Mouse (Mus musculus): ENCODE data around the gene Abhd12. TPM values are rescaled to one million over a fixed set of nuclear protein-coding genes. Genes with fewer than 3 reads are reported as not detected.

Gene Abhd12
- polyA plus RNA-seq, 1 experiment from 2014 or later, result 78.5 TPM

DNA sequence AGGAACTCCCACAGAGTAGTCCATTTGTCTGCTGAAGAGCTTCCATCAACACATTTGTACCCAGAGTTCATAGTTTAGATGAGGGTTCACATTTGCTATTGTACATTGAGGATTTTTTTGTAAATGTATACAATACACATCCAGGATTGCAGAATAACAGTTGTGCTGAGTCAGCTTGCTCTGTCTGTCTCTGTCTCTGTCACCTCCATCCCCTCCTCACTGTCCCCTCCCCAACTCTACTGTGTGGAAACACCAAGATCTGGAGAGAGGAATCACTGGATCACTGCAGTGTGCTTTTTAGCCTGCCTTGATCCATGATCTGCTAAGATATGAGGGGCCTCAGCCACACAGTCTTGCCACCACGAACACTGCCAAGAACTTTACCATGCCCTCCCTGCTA lies 18.7 kb downstream of the Abhd12 start:
- CTCF ChIA-PET, result no interaction called here
- in situ Hi-C loops (cut with MboI; ENCODE audit: low pct_unique_long_range_greater_than_20kb), result no loop called here
- POLR2A ChIA-PET, result interaction anchor here (1.4 kb wide), 1 partner anchor 13 kb away, joined by 3 read pairs; no protein-coding TSS in a partner anchor
- H3K27me3 ChIP-seq, result no peaks in the 10 kb centered on the region
- DNase-seq (ENCODE audit: low read depth, low spot score) (no peak), ATAC-seq (no peak)
- no peak for TF ChIP-seq CTCF (IDR thresholded peaks at IDR 0.05)

DNA sequence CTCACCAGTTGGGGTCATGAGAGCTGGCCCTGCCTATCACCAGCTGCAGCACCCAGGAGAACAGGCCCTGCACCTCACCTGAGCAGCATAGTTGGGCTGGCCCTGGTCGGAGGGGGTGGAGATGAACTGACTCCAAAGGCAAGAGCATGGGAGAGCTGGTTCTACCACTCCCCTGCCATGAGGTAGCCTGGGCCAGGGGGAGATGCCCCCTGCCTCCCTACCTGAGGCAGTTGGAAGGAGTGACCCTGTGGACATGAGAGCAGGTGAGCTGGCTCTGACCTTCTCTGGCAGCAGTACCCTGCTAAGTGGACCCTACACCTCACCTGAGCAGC lies 19.8 kb downstream of the Abhd12 start:
- no peak for DNase-seq (ENCODE audit: low read depth, low spot score)
- in situ Hi-C loops (cut with MboI; ENCODE audit: low pct_unique_long_range_greater_than_20kb), result no loop called here
- POLR2A ChIA-PET, result interaction anchor here (1.4 kb wide), 1 partner anchor 14 kb away, joined by 3 read pairs; no protein-coding TSS in a partner anchor
- no peak for ATAC-seq
- no peaks in the 10 kb centered on the region for H3K27me3 ChIP-seq
- CTCF ChIA-PET, result interaction anchor here (2.0 kb wide), 1 partner anchor 13 kb away, joined by 6 read pairs; no protein-coding TSS in a partner anchor
- no peak for TF ChIP-seq CTCF (IDR thresholded peaks at IDR 0.05)

DNA sequence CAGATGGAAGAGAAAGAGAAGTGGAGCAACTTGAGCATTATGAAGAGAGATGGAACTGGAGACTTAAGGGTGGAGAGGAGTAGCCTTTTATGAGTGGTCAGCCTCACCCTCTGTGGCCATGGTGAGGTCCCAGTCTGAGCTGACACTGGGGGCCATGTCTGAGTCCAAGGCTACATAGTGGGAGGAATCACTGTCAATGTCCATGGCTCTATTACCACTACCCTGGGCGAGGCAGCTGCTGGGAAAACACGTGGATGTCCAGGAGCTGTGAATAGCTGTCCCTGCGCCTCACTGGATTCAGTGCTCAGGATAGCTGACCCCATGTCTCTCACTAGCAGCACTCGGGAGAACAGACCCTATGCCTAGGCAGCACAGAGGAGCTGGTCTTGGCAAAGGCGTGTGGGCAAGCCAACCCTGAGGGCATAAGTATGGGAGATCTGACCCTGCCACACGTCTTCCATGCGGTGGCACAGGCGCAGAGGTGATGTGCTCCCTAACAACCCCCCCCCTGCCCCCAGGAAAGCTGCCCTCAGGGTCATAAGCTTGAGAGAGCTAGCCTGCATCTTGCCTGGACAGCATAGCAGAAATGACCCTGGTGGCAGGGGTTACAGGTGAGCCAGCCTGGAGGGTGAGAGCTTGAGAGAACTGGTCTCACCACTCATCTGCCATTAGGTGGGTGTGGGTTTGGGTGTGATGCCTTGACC lies 20.3 kb downstream of the Abhd12 start:
- ATAC-seq (no peak), DNase-seq (ENCODE audit: low read depth, low spot score) (no peak)
- TF ChIP-seq CTCF (IDR thresholded peaks at IDR 0.05), result no peak
- POLR2A ChIA-PET, result interaction anchor here (1.4 kb wide), 1 partner anchor 14 kb away, joined by 3 read pairs; no protein-coding TSS in a partner anchor
- H3K27me3 ChIP-seq, result no peaks in the 10 kb centered on the region
- in situ Hi-C loops (cut with MboI; ENCODE audit: low pct_unique_long_range_greater_than_20kb), result no loop called here
- CTCF ChIA-PET, result interaction anchor here (2.0 kb wide), 1 partner anchor 13 kb away, joined by 6 read pairs; no protein-coding TSS in a partner anchor

DNA sequence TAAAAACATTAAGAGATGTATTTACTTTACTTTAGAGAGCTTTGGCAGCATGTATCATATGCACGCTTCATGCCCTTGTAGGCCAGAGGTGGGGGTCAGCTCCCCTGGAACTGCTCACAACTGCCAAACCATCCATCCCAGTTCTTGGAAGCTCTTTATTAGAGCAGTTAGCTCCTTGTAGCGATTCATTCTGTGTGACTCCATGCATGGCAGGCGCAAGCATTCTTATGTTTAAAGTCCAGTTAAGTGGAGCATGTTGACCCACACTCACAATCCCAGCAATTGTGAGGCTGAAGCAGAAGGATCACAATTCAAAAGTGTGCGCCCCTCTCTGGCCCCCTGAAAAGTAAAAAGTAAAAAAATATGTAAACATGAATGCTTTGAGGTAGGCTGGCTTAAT lies 27.0 kb downstream of the Abhd12 start:
- ChIA-PET CTCF (interaction anchor here (1.4 kb wide), 1 partner anchor 14 kb away, joined by 3 read pairs; no protein-coding TSS in a partner anchor), POLR2A (no interaction called here)
- in situ Hi-C loops (cut with MboI; ENCODE audit: low pct_unique_long_range_greater_than_20kb), result no loop called here
- no peaks in the 10 kb centered on the region for H3K27me3 ChIP-seq
- ATAC-seq (no peak), DNase-seq (ENCODE audit: low read depth, low spot score) (no peak)
- no peak for TF ChIP-seq CTCF (IDR thresholded peaks at IDR 0.05)

DNA sequence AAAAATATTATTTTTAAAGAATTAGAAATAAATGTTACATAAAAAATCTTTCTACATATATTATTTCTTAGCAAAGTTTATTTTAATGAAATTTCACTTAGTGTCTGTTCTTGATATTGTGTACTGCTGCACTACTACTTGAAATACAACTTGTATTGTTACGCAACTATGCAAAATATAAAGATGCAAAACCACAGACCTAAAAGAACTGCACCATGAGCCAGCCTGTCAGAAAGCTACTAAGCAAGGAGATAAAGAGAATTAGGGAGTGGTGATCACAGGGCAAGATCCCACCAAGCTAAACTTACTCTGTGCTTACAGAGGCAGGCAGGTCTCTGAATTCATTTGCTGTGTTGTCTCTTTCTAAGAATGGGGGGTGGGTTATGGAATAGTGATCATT lies 29.3 kb downstream of the Abhd12 start:
- ChIA-PET CTCF (interaction anchor here (2.2 kb wide), 1 partner anchor 14 kb away, joined by 7 read pairs; no protein-coding TSS in a partner anchor), POLR2A (no interaction called here)
- H3K27me3 ChIP-seq, result no peaks in the 10 kb centered on the region
- in situ Hi-C loops (cut with MboI; ENCODE audit: low pct_unique_long_range_greater_than_20kb), result no loop called here
- no peak for TF ChIP-seq CTCF (IDR thresholded peaks at IDR 0.05)
- ATAC-seq (no peak), DNase-seq (ENCODE audit: low read depth, low spot score) (no peak)

DNA sequence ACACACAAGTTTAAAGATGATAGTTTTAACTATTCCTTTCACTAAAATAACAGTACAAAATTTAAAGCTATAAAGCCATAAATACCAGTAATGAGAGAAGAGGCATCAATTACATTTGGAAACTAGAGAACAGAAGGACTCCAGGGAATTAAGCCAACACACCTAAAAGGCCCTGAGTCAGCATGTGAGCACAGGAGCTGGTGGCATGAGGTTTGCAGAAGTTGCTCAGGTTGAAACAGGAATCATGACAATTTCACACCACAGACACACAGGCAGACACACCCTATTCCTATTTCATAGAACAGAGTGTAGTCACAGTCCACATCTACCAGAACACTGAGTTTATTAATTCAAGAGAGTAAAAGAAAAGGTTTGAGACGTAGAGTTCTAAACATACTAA lies 30.0 kb downstream of the Abhd12 start:
- in situ Hi-C loops (cut with MboI; ENCODE audit: low pct_unique_long_range_greater_than_20kb), result no loop called here

DNA sequence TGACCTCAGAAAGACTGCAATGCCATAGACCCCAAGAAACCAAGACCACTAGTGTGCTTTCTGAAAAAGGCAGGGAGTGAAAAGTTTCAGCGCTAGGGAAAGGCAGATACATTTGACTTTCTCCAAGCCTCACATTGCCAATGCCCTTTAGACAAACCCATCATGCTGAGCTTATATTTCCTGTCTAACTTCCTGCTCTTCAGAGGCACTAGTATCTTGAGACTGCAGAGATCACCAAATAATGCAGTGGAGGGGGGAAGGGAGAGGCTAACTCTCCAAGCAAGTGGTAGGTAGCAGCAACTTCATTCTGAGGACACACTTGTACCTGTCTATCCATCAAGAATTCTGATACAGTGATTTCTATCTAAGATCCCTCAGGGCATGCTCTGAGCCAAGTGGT lies 35.1 kb downstream of the Abhd12 start:
- no peak for ATAC-seq
- in situ Hi-C loops (cut with MboI; ENCODE audit: low pct_unique_long_range_greater_than_20kb), result no loop called here
- TF ChIP-seq CTCF (IDR thresholded peaks at IDR 0.05), result no peak
- ChIA-PET CTCF (interaction anchor here (0.9 kb wide), 1 partner anchor 25 kb away, joined by 4 read pairs; no protein-coding TSS in a partner anchor), POLR2A (interaction anchor here (0.6 kb wide), 1 partner anchor 31 kb away, joined by 4 read pairs; no protein-coding TSS in a partner anchor)
- no peaks in the 10 kb centered on the region for H3K27me3 ChIP-seq
- DNase-seq (ENCODE audit: low read depth, low spot score), result no peak

More for the DNA sequence above, 30.0 kb downstream of the Abhd12 start:
- no peak for DNase-seq (ENCODE audit: low read depth, low spot score)
- no peak for TF ChIP-seq CTCF (IDR thresholded peaks at IDR 0.05)
- ATAC-seq, result no peak
- ChIA-PET CTCF (interaction anchor here (1.0 to 2.2 kb wide), 2 partner anchors 13 to 14 kb away, joined by 3 to 7 read pairs; no protein-coding TSS in a partner anchor), POLR2A (interaction anchor here (0.6 kb wide), 1 partner anchor 13 kb away, joined by 4 read pairs; no protein-coding TSS in a partner anchor)
- no peaks in the 10 kb centered on the region for H3K27me3 ChIP-seq

DNA sequence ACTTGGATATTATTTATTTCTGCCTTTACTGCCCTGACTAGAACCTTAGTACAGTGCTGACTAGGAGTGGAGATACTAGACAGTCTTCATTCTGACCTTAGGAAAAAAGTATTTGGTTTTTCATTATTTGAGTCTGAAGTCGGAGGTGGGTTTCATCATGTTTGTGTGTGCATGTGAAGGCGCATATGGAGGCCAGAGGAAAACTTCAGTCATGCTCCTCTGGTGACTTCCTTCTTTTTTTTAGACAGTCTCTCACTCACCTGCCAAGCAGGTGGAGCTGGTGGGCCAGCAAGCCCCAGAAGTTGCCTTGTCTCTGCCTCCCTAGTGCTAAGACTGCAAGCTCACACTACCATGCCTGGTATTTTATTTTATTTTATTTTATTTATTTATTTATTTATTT lies 37.5 kb downstream of the Abhd12 start:
- H3K27me3 ChIP-seq, result no peaks in the 10 kb centered on the region
- in situ Hi-C loops (cut with MboI; ENCODE audit: low pct_unique_long_range_greater_than_20kb), result no loop called here
- DNase-seq (ENCODE audit: low read depth, low spot score) (no peak), ATAC-seq (no peak)
- CTCF ChIA-PET, result no interaction called here
- POLR2A ChIA-PET, result no interaction called here
- no peak for TF ChIP-seq CTCF (IDR thresholded peaks at IDR 0.05)

DNA sequence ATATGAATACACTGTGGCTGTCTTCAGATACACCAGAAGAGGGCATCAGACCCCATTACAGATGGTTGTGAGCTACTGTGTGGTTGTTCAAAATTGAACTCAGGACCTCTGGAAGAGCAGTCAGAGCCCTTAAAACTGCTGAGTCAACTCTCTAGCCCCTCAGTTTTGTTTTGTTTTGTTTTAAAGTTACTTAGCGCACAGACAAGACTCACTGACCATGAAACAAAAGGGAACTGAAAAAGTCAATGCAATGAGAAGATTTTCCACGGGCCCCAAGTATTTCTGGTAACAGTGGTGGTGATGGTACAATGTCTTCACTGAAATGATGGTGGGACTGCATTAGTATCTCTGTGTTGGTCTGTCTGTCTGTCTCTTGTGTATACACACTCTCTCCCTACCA lies 43.4 kb downstream of the Abhd12 start:
- ATAC-seq, result no peak
- no peaks in the 10 kb centered on the region for H3K27me3 ChIP-seq
- DNase-seq (ENCODE audit: low read depth, low spot score), result no peak
- in situ Hi-C loops (cut with MboI; ENCODE audit: low pct_unique_long_range_greater_than_20kb), result no loop called here
- ChIA-PET CTCF (interaction anchor here (0.8 to 1.4 kb wide), 3 partner anchors 13 to 137 kb away, joined by 3 to 4 read pairs (median 3); no protein-coding TSS in a partner anchor), POLR2A (interaction anchor here (0.6 kb wide), 1 partner anchor 674 kb away, joined by 3 read pairs; no protein-coding TSS in a partner anchor)
- no peak for TF ChIP-seq CTCF (IDR thresholded peaks at IDR 0.05)

DNA sequence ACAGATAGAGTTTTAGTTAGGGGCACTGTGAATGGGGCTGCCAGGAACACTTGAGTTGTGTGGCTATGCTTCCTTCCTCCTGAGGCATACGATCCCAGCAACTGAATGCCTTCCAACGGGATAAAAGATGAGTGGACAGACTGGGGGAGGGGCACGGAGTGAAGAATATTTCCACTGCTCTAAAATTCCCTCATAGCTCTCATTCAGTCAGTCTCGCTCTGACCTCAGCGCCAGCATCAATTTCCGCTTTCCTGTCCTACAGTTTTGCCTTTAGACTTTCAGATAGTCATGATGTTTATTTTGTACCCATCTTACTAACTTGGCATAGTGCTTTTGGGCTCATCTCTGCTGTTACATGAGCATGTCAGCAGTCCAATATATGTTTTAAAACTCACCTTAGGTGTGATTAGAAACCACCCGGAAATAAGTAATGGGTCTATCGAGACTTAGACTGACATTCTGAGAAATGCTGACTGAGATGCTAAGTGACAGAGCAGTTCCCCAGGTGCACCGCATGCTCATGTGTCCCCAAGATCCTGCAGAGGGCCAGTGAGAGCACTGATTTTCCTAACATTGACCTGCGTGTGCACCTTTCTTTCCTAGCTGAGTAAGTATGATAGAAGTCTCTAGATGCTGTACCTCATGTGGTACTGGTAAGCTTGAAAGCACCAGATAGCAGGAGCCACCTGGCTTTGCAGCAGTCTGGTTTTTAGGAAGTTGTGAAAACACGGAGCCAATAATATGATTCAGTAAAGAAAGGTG lies 44.7 kb downstream of the Abhd12 start:
- TF ChIP-seq CTCF (IDR thresholded peaks at IDR 0.05), result no peak
- in situ Hi-C loops (cut with MboI; ENCODE audit: low pct_unique_long_range_greater_than_20kb), result no loop called here
- POLR2A ChIA-PET, result no interaction called here
- CTCF ChIA-PET, result interaction anchor here (1.2 to 1.7 kb wide), 3 partner anchors 9 to 22 kb away, joined by 3 to 5 read pairs (median 4); no protein-coding TSS in a partner anchor
- no peaks in the 10 kb centered on the region for H3K27me3 ChIP-seq
- DNase-seq (ENCODE audit: low read depth, low spot score) (no peak), ATAC-seq (no peak)

Measured in Patski (cell line).